Mouse (Mus musculus) hindbrain, embryonic 14.5 days (tissue): Measurements from ENCODE around the gene Ranbp3. TPM values are rescaled to one million over a fixed set of nuclear protein-coding genes. Genes with fewer than 3 reads are reported as not detected.
A peak's percentile ranks its signal among the peaks of the same experiment; 100 is the strongest.

Source experiments
- ATAC-seq: fragments of 200-750 bp; cut with Nextera tagmentation; 2 replicates; pipeline ENCODE4 v1.8.0; 2017; ENCODE audit warnings: moderate number of reproducible peaks, mild to moderate bottlenecking, moderate TSS enrichment, moderate library complexity; ENCODE audit not compliant: low FRiP score
- DNase-seq: peaks from one replicate; pipeline ENCODE4 v3.0.0-alpha.2; 2015; ENCODE audit warnings: low spot score
- H3K27ac ChIP-seq: fragments of 300-500 bp; sonication (generic); 2 replicates; pipeline ENCODE4 v1.5.1; 2014; ENCODE audit warnings: mild to moderate bottlenecking, moderate library complexity
- H3K27me3 ChIP-seq: fragments of 300-500 bp; sonication (generic); 2 replicates; pipeline ENCODE4 v1.6.1; 2014; ENCODE audit warnings: mild to moderate bottlenecking, low read length, mixed read lengths; ENCODE audit not compliant: control insufficient read depth, insufficient read depth
- H3K36me3 ChIP-seq: fragments of 300-500 bp; sonication (generic); replicated peaks from 2 replicates; pipeline ENCODE4 v1.6.1; 2014; ENCODE audit not compliant: control insufficient read depth, insufficient read depth
- H3K4me1 ChIP-seq: fragments of 300-500 bp; sonication (generic); replicated peaks from 2 replicates; pipeline ENCODE4 v1.6.1; 2014; ENCODE audit warnings: antibody characterized with exemption, low read length, mixed read lengths; ENCODE audit not compliant: control insufficient read depth, insufficient read depth
- H3K4me2 ChIP-seq: fragments of 300-500 bp; sonication (generic); replicated peaks from 2 replicates; pipeline ENCODE4 v1.6.1; 2014; ENCODE audit warnings: mild to moderate bottlenecking, moderate library complexity
- H3K4me3 ChIP-seq: fragments of 300-500 bp; sonication (generic); replicated peaks from 2 replicates; pipeline ENCODE4 v1.5.1; 2014; ENCODE audit warnings: mild to moderate bottlenecking, low read length
- H3K9ac ChIP-seq: fragments of 300-500 bp; sonication (generic); 2 replicates; pipeline ENCODE4 v1.6.1; 2014
- H3K9me3 ChIP-seq: fragments of 300-500 bp; sonication (generic); 2 replicates; pipeline ENCODE4 v1.6.1; 2016; ENCODE audit warnings: low read length; ENCODE audit not compliant: control insufficient read depth
- WGBS: fragments of 180-500 bp; shearing (Covaris S2); extraction: QIAGEN DNeasy Blood & Tissue Kit; methylation state at CpG from one replicate; pipeline ENCODE4 v1.1.7; 2014; 5-methylcytosine and 5-hydroxymethylcytosine counted together
- polyA plus RNA-seq: library from polyadenylated mRNA; unstranded; fragments of >200 nt; fragmentation: Nextera tagmentation; extraction: Ambion mirVana; gene quantifications from 2 replicates; pipeline ENCODE4 v1.2.1, GENCODE M21; 2014

Ranbp3 gene
- polyA plus RNA-seq, 1 experiment from 2014 or later, result 91.8 TPM

DNA sequence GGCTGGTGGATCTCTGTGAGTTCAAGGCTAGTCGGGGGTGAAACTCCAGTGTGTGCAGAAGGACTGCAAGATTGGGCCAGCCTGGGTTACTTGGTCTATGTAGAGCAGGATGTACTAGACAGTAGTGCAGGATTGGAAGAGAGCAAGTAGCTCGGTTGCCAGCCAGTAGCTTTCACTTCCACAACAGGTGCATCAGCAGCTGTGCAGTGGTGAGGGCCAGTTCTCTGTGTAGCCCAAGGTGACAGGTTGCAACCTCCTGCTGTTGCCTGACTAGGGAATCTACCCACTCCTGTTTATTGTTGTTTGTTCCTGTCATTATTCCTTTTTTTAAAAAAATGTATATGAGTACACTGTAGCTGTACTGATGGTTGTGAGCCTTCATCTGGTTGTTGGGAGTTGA is 15.6 kb downstream of the Ranbp3 start:
- WGBS, result 93% methylated on average over 2 of the region's 2 CpGs
- no peak for ATAC-seq

DNA sequence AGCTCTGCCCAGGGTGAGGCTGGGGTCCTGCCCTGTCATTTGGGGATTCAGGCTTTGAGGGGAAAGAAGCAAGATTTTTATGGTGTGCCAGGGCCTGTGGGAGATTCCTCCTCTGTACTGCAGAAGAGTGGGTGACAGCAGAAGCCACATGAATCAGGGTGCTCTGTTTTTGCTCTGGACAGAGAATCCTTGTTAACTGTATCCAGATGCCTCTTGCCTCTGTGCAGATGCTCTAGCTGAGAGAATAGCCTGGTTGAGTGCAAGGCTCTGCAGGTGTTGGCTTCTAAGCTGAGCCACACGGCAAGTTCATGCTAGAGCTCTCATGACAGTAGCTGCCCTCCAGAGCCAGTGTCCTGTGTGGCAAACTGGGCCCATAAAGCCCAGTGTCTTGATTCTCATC is 20.3 kb downstream of the Ranbp3 start:
- Histone ChIP-seq H3K27me3 (no peaks in the 10 kb centered on the region), H3K9me3 (no peaks in the 10 kb centered on the region), H3K9ac (no peak overlapping the region), H3K4me3 (no peak overlapping the region), H3K4me2 (no peak overlapping the region), H3K4me1 (peaks cover 10% of the 10 kb centered on the region; the same call in 1 of the 2 replicates), H3K36me3 (peaks cover 68% of the 10 kb centered on the region), H3K27ac (peak overlapping the region; percentile 34; the same call in 1 of the 2 replicates)
- WGBS, result 42% methylated on average over 1 of the region's 1 CpGs
- ATAC-seq (no peak), DNase-seq (no peak)

More for the DNA sequence above, 15.6 kb downstream of the Ranbp3 start:
- H3K4me2 ChIP-seq, result no peak overlapping the region
- no peak overlapping the region for H3K27ac ChIP-seq
- no peak overlapping the region for H3K4me3 ChIP-seq
- H3K36me3 ChIP-seq, result peaks cover 62% of the 10 kb centered on the region
- H3K4me1 ChIP-seq, result peaks cover 9% of the 10 kb centered on the region; the same call in 1 of the 2 replicates
- no peaks in the 10 kb centered on the region for H3K27me3 ChIP-seq
- no peaks in the 10 kb centered on the region for H3K9me3 ChIP-seq
- H3K9ac ChIP-seq, result no peak overlapping the region
- DNase-seq, result no peak

GRCm38 (mm10) chr17:56693851-56694310 is 20.8 kb downstream of the Ranbp3 start:
- Histone ChIP-seq H3K36me3 (peaks cover 68% of the 10 kb centered on the region), H3K4me1 (peaks cover 10% of the 10 kb centered on the region; the same call in 1 of the 2 replicates), H3K27me3 (no peaks in the 10 kb centered on the region), H3K4me2 (no peak overlapping the region), H3K4me3 (no peak overlapping the region), H3K9ac (no peak overlapping the region), H3K27ac (peak overlapping the region; percentile 34; the same call in 1 of the 2 replicates), H3K9me3 (no peaks in the 10 kb centered on the region)
- ATAC-seq (peak; percentile 39), DNase-seq (peak; percentile 70)
- WGBS, result 43% methylated on average over 6 of the region's 6 CpGs

GRCm38 (mm10) chr17:56700451-56700850 is 27.4 kb downstream of the Ranbp3 start:
- no peaks in the 10 kb centered on the region for H3K9me3 ChIP-seq
- no peak for DNase-seq
- no peaks in the 10 kb centered on the region for H3K4me1 ChIP-seq
- H3K27me3 ChIP-seq, result no peaks in the 10 kb centered on the region
- no peak for ATAC-seq
- H3K9ac ChIP-seq, result no peak overlapping the region
- H3K4me3 ChIP-seq, result no peak overlapping the region
- H3K27ac ChIP-seq, result no peak overlapping the region
- WGBS, result 86% methylated on average over 2 of the region's 2 CpGs
- H3K36me3 ChIP-seq, result peaks cover 92% of the 10 kb centered on the region
- H3K4me2 ChIP-seq, result no peak overlapping the region

DNA sequence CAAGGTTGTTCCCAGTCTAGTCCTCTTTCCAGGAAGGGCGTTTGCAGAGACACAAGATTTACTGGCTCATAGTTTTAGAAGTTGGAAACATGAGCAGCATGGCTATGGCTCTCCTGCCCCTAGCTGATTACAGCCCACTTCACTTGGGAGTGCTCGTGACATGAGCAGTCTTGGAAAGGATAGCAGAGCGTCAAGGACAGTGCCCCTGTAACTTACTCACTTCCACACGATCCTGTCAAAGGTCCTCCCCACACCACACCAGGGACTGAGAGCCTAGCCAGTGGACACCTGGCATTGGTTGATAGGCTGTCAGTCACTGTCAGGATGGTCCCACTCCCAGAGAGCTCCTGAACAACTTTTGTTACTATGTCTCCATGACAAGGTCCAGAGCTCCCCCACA is 29.9 kb downstream of the Ranbp3 start:
- Histone ChIP-seq H3K27ac (no peak overlapping the region), H3K4me1 (no peaks in the 10 kb centered on the region), H3K9ac (no peak overlapping the region), H3K4me2 (no peak overlapping the region), H3K36me3 (peaks cover 96% of the 10 kb centered on the region), H3K27me3 (no peaks in the 10 kb centered on the region), H3K9me3 (no peaks in the 10 kb centered on the region), H3K4me3 (no peak overlapping the region)
- 95% methylated on average over 4 of the region's 4 CpGs for WGBS
- ATAC-seq (no peak), DNase-seq (no peak)

DNA sequence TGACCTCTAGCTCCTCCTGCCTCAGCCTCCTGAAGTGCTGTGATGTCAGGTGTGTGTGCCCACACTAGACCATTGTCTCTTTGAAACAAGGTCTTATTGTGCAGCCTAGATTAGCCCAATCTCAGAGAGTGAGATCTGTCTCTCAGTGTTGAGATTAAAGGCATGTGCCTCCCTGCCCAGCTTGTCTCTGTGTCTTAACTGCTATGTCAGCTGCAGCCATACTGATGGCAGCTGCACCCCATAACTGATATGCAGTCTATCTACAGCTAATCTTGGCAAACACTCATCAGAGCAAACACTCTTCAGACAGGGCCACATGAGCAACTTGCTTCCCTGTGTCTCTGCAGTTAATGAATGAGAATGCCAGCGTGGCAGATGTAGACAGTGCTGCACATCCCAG is 33.4 kb downstream of the Ranbp3 start:
- no peak overlapping the region for H3K4me2 ChIP-seq
- no peaks in the 10 kb centered on the region for H3K27me3 ChIP-seq
- no peaks in the 10 kb centered on the region for H3K9me3 ChIP-seq
- peaks cover 96% of the 10 kb centered on the region for H3K36me3 ChIP-seq
- 94% methylated on average over 1 of the region's 1 CpGs for WGBS
- DNase-seq, result no peak
- H3K4me3 ChIP-seq, result no peak overlapping the region
- no peak for ATAC-seq
- no peak overlapping the region for H3K27ac ChIP-seq
- no peak overlapping the region for H3K9ac ChIP-seq
- no peaks in the 10 kb centered on the region for H3K4me1 ChIP-seq

DNA sequence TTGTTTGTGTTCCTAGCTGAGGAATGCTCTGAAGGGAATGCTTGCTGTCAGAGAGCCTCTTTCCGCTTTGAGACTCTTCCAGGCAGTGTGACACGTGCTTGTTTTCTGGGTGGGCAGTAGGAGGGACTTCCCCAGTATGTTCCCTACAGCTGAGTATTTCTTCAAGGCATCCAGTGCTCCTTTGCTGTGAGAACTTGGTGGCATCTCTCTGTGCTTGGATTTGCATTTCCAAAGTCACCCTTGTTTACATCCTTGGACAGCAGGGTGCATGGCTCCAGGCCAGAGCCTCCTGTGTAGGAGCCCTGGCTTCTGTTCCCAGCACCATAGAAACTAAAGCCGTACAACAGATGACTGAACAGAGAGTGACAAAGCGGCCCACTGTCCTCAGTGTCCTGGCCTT is 35.6 kb downstream of the Ranbp3 start:
- peak; percentile 18; the same call in 1 of the 2 replicates for ATAC-seq
- no peak for DNase-seq
- no peaks in the 10 kb centered on the region for H3K9me3 ChIP-seq
- no peaks in the 10 kb centered on the region for H3K27me3 ChIP-seq
- no peaks in the 10 kb centered on the region for H3K4me1 ChIP-seq
- H3K4me3 ChIP-seq, result no peak overlapping the region
- no peak overlapping the region for H3K27ac ChIP-seq
- no peak overlapping the region for H3K9ac ChIP-seq
- peaks cover 96% of the 10 kb centered on the region for H3K36me3 ChIP-seq
- no peak overlapping the region for H3K4me2 ChIP-seq
- 74% methylated on average over 4 of the region's 4 CpGs for WGBS

GRCm38 (mm10) chr17:56709708-56710107 is 36.6 kb downstream of the Ranbp3 start:
- WGBS, result 91% methylated on average over 3 of the region's 3 CpGs
- H3K4me3 ChIP-seq, result no peak overlapping the region
- H3K9me3 ChIP-seq, result no peaks in the 10 kb centered on the region
- no peaks in the 10 kb centered on the region for H3K27me3 ChIP-seq
- peaks cover 90% of the 10 kb centered on the region for H3K36me3 ChIP-seq
- H3K27ac ChIP-seq, result no peak overlapping the region
- H3K4me2 ChIP-seq, result no peak overlapping the region
- ATAC-seq (no peak), DNase-seq (no peak)
- no peaks in the 10 kb centered on the region for H3K4me1 ChIP-seq
- H3K9ac ChIP-seq, result no peak overlapping the region

- Histone ChIP-seq H3K36me3 (peaks cover 36% of the 10 kb centered on the region), H3K27ac (no peak overlapping the region), H3K9me3 (no peaks in the 10 kb centered on the region), H3K27me3 (no peaks in the 10 kb centered on the region), H3K9ac (peak overlapping the region; percentile 67), H3K4me1 (peaks cover 25% of the 10 kb centered on the region), H3K4me2 (peak overlapping the region; percentile 83), H3K4me3 (peak overlapping the region; percentile 76; the same call in 1 of the 2 replicates)
- DNase-seq, result no peak
- no peak for ATAC-seq
- 62% methylated on average over 11 of the region's 11 CpGs for WGBS
These were observed 42.3 kb downstream of the Ranbp3 start for GRCm38 (mm10) chr17:56715360-56715759.
